Mouse (Mus musculus) layer of hippocampus, adult 18-20 months (tissue): ENCODE data around the gene Wdr17. TPM values are rescaled to one million over a fixed set of nuclear protein-coding genes. Genes with fewer than 3 reads are reported as not detected.

Source experiments
- DNase-seq, 2 experiments: peaks; one replicate each; pipeline ENCODE4 v3.0.0; 2022; ENCODE audit warnings: low spot score in 2 of 2
- long read RNA-seq: library from polyadenylated mRNA; stranded (forward); transcript quantifications from one replicate; pipeline ENCODE4 v2.0.0, GENCODE M21; 2021
- total RNA-seq, 2 experiments: library from RNA; stranded (reverse); gene quantifications; 2 replicates each; pipeline ENCODE4 v1.2.3; 2021

Gene Wdr17
- total RNA-seq, result 10 to 100 TPM; 29.2 to 29.9 TPM
- long read RNA-seq, full-length matches to known transcripts, result 3 of 20 reads
- long read RNA-seq, partial matches to known transcripts, result 0 of 20 reads
- long read RNA-seq, other reads (novel, unspliced or antisense), result 17 of 20 reads

GRCm38 (mm10) chr8:54886987-54887785 lies at the start of gene Wdr17:
Wdr17 (minus strand) TSS chr8:54887184.
- DNase-seq, result peak in 1 of 2 experiments; percentile 51

GRCm38 (mm10) chr8:54932306-54932705 lies 45.3 kb upstream of the Wdr17 start:
- DNase-seq, result no peak

DNA sequence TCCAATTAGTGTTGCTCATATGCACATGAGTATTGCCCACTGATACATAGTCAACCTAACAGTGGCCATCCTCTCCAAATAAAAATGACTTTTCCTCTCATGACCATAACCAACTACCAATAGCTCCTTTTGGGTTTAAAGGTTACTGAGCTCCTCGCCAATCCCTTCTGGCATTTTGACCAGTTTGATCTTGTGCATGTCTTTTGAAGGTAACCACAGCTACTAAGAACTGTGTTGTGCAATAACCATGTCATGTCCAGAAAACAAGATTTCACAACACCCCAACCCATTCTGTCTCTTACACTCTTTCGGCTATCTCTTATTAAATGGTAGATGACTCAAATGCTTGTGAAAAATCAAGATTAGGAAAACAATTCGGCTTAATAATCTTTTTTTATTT lies 38.0 kb upstream of the Wdr17 start:
- no peak for DNase-seq

DNA sequence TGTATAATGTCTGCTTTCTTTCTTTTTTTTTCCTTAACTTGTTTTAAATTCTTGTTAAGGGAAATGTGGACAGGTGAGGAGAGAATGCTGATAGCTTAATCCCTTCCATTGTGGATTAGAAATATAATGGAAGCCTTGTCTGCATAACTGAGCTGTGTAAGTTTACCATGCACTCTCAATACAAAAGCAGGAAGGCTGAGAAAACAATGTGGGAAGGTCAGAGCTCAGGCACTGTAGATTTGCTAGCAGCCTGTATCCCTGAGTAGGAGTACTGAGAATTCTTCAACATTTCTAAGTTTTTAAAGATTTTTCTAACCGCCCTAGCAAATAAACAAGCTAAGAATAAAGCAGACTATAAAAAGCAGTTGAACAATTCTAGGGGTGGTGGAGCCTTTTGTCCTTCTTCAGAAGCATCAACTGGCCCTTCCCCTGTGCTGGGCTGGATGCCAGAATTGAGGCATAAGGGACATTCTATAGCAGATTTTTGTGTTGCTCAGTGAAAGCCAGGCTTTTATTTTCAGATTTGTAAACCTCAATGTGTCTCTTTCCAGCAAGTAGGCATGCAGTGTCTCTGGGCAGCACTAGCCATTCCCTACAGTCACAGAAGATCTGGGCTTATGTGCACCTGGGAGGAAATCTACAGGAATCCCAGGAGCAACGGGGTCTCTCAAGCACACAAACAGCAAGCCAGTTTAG lies 35.3 kb upstream of the Wdr17 start:
- peak in 1 of 2 experiments; percentile 18 for DNase-seq

GRCm38 (mm10) chr8:54917710-54918109 lies 30.7 kb upstream of the Wdr17 start:
- DNase-seq, result no peak

GRCm38 (mm10) chr8:54912891-54913290 lies 25.9 kb upstream of the Wdr17 start:
- no peak for DNase-seq

DNA sequence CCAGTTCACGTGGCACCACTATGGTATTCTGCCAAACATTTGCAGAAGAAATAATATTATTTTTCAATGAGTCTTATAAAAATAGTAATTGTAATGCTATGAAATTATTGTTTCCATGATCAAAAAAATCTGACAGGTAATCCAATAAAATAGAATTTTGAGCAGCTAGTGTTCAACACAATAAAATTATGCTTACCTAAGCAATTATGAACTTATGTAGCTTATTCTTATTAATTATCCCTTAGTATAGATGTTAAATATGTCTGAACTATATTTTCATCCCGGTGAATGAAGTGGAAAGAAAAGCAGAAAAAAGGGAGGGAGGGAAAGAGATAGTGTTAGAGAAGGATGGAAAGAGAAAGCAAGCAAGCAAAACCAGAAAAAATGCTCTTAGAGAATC lies 12.5 kb upstream of the Wdr17 start:
- DNase-seq, result no peak

- DNase-seq, result no peak
These were observed 7.8 kb upstream of the Wdr17 start for GRCm38 (mm10) chr8:54894637-54895322.

DNA sequence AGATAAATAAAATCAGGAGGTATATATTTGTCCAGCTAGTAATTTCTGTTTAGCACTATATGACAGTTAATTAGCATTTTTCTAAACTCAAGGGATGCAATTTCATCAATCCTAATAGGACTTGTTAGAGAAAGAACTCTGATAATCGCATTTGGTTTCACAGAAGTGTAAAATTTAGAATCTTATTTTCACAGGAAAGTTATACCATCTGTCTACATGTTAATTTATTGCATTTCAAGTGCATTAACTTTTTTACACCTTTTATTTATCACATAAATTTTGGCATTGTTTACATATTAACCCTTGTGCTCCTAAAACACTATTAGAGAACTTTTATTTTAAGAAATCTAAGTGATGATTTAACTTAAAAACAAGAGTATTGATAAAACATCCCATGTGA lies 7.2 kb upstream of the Wdr17 start:
- DNase-seq, result no peak

DNA sequence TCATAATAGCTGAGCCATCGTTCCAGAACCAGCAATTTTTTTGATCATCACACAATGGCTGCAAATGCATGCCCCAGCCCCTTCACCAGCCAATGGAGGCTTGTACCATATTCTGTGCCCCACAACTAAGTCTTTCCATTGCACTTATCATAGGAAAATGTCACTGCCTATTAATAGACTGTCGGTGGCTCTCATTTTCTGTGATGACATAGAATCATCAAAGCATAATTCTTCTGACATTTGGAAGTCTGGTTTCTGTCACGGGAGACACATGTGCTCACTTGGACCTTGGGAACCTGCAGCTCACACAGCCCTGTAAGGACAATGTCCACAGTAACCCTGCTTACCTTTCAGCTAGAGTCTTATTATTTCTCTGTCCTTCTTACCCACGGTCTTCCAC lies 424 bp downstream of the Wdr17 start:
- no peak for DNase-seq

GRCm38 (mm10) chr8:54876458-54876857 lies 10.5 kb downstream of the Wdr17 start:
- peak; percentile 43 to 85 for DNase-seq

GRCm38 (mm10) chr8:54864761-54865064 lies 22.3 kb downstream of the Wdr17 start:
- no peak for DNase-seq

DNA sequence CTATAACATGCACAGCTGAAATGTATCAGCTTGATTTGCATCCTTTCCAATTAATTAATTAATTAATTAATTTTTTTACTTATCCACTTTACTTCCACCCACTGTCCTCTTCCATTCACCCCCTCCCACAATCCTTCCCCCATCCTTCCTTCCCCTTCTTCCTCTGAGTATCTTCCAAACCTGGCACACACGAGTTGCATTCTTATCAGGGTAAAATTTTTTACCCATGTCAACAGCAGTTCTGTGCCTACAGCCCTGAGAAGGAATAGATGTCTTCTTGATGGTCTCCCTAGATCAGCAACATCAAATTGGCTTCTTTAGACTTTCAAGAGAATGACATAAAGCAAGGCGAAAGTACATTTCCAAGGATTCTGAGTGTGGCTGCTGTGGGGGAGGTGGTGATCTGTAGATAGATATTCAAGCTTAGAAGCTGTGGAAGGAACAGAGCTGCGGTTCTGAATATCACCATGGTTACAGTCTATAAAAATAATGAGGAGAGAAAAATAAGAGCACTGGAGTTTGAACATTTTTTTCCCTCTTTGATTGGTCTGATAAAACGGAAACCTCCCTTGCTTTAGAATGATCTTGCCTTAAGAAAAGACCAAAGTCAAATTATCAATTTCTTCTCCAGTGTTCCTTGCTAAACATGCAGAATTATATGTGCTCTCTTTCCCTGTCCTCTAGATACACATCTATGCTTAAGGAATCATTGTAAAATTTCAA lies 22.8 kb downstream of the Wdr17 start:
- peak; percentile 32 to 70 for DNase-seq

DNA sequence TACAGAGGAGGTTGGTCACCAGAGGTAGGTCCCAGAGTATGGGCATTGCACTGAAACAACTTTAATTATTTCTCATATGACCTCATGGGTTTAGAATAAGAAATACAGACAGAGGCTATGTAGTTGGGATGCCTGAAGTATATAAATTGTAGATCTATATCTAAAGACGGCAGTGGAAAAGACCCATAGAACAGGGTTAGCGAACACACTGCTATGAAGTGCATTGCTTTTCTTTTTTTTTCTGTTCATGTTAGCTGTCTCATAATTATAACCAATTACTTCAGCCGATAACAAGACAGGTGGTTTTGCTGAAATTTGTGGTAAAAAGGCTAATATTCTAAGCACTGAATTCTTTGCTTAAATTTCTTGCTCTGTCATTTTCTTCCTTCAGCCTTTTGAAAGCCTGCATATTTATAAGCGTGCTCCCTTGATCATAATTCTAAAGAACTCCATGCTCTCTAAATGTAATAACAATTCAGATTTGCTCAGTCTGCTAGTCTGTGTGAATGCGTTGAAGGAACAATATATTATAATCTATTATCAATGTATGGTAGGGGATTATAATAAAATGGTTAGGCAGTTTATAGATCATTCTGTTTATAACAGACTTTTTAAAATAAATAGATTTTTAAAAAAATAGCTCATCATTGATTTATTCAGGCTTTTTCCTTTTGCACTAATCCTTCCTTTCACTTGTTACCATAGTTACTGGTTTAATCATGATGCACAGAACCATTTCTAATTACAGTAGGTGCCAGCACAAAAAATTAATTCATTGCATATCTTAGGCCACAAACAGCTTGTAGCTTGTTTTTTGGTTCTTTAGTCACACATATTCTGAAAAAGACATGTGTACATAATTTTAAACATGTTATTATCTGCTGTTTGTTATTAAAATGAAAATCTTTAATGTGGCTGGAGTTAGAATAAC lies 50.7 kb downstream of the Wdr17 start:
- peak in 1 of 2 experiments; percentile 35 for DNase-seq

GRCm38 (mm10) chr8:54829794-54830426 lies 57.1 kb downstream of the Wdr17 start:
- DNase-seq, result peak in 1 of 2 experiments; percentile 73

DNA sequence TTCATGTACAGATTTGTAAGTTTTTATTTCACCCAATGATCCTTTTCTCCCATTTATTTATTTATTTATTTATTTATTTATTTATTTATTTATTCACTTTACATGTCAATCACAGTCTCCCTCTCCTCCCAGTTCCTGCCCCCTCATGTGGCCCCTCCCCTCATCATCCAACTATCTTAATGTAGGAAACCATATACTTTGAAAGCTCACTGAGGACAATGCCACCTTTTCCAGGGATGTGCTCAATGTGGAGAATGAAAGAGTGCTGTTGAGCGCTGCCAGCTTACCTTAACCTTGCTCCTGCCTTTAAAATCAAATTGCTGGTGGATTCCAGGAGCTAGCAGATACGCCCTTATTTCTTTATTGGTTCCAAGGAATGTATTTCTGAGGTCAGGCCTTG lies 59.0 kb downstream of the Wdr17 start:
- no peak for DNase-seq

- DNase-seq, result no peak
These were observed 64.0 kb downstream of the Wdr17 start for GRCm38 (mm10) chr8:54822956-54823355.

DNA sequence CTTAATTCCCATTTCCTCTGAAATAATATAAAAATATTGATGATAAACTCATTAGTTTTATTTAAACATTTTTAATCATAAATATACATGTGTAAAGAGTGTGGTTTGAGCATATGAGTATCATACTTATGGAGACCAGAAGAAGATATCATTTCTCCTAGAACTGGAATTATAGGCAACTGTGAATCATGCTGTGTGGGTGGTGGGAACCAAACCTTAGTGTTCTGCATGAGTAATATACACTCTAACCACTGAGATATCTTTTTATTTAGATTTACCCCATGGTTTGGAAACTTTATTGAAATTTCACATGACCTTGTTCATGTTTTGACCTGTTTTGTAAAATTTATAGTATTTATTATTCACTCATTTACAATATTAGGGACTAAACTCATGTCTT lies 68.3 kb downstream of the Wdr17 start:
- no peak for DNase-seq

DNA sequence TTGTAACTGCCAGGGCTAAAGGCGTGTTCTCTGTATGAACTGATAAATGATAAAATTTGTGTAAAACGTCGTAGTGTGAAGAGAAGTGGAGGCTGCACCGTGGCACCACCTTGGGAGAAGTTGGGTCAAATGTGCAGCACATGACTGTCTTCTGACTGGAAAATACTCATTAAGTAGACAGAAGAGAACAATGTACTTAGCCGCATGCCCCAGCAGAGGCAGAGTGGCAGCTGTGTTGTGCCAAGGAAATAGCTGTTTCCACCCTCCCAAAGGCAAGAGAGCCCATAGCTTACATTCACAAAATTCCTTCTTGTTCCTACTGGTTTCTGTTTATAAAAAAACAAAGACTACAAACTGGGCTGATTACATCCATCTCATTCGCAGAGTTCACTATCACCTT lies 78.8 kb downstream of the Wdr17 start:
- DNase-seq, result no peak

- DNase-seq, result no peak
These were observed 80.8 kb downstream of the Wdr17 start for GRCm38 (mm10) chr8:54806173-54806572.
